Mouse (Mus musculus) forebrain, embryonic 14.5 days (tissue): ENCODE results near the gene Rhbdl1. TPM values are rescaled to one million over a fixed set of nuclear protein-coding genes. Genes with fewer than 3 reads are reported as not detected.
A peak's percentile ranks its signal among the peaks of the same experiment; 100 is the strongest.

Source experiments
- ATAC-seq: fragments of 200-750 bp; cut with Nextera tagmentation; 2 replicates; pipeline ENCODE4 v1.8.0; 2017; ENCODE audit warnings: mild to moderate bottlenecking, moderate library complexity
- DNase-seq: peaks from one replicate; pipeline ENCODE4 v3.0.0-alpha.2; 2015; ENCODE audit warnings: low spot score
- H3K27ac ChIP-seq: fragments of 300-500 bp; sonication (generic); 2 replicates; pipeline ENCODE4 v1.5.1; 2014; ENCODE audit warnings: low read depth, mild to moderate bottlenecking, control low read depth, low read length, moderate library complexity
- H3K27me3 ChIP-seq: fragments of 300-500 bp; sonication (generic); replicated peaks from 2 replicates; pipeline ENCODE4 v1.6.1; 2014; ENCODE audit warnings: low read length, control low read depth, mixed read lengths; ENCODE audit not compliant: control insufficient read depth, insufficient read depth
- H3K36me3 ChIP-seq: fragments of 300-500 bp; sonication (generic); 2 replicates; pipeline ENCODE4 v1.6.1; 2014; ENCODE audit warnings: low read length, control low read depth; ENCODE audit not compliant: control insufficient read depth, insufficient read depth
- H3K4me1 ChIP-seq: fragments of 300-500 bp; sonication (generic); 2 replicates; pipeline ENCODE4 v1.6.1; 2014; ENCODE audit warnings: antibody characterized with exemption, low read length, control low read depth; ENCODE audit not compliant: control insufficient read depth, insufficient read depth
- H3K4me2 ChIP-seq: fragments of 300-500 bp; sonication (generic); 2 replicates; pipeline ENCODE4 v1.6.1; 2014; ENCODE audit warnings: mild to moderate bottlenecking, control low read depth, low read length
- H3K4me3 ChIP-seq: fragments of 300-500 bp; sonication (generic); 2 replicates; pipeline ENCODE4 v1.5.1; 2014; ENCODE audit warnings: low read depth, low read length, control low read depth
- H3K9ac ChIP-seq: fragments of 300-500 bp; sonication (generic); 2 replicates; pipeline ENCODE4 v1.6.1; 2014; ENCODE audit warnings: mild to moderate bottlenecking, low read length, control low read depth, moderate library complexity
- H3K9me3 ChIP-seq: fragments of 300-500 bp; sonication (generic); replicated peaks from 2 replicates; pipeline ENCODE4 v1.6.1; 2016; ENCODE audit warnings: low read length, control low read depth, mixed read lengths; ENCODE audit not compliant: control insufficient read depth
- WGBS: fragments of 180-500 bp; shearing (Covaris S2); extraction: QIAGEN DNeasy Blood & Tissue Kit; methylation state at CpG from one replicate; pipeline ENCODE4 v1.1.7; 2014; 5-methylcytosine and 5-hydroxymethylcytosine counted together
- microRNA-seq: library from miRNA; unstranded; fragments of <30 nt; microRNA quantifications from one replicate; pipeline ENCODE4, GENCODE M21; 2016
- polyA plus RNA-seq: library from polyadenylated mRNA; unstranded; fragments of >200 nt; fragmentation: Nextera tagmentation; extraction: Ambion mirVana; gene quantifications from 2 replicates; pipeline ENCODE4 v1.2.1, GENCODE M21; 2014

Rhbdl1 gene
- polyA plus RNA-seq, 1 experiment from 2014 or later: 35.4 TPM

- H3K27me3 ChIP-seq: no peaks in the 10 kb centered on the region
- peaks cover 13% of the 10 kb centered on the region for H3K4me1 ChIP-seq
These were observed 50.8 kb downstream of the Rhbdl1 start, which contains the start of gene Ccdc78 for GRCm38 (mm10) chr17:25786280-25786679. Gene Ccdc78 (plus strand): TSS chr17:25786580.

GRCm38 (mm10) chr17:25785281-25785745 is 51.8 kb downstream of the Rhbdl1 start, which contains the start of gene Haghl:
Gene Haghl (minus strand): TSS chr17:25785673.
- DNase-seq (peak; percentile 98), ATAC-seq (peak; percentile 88)
- Histone ChIP-seq H3K4me2 (peak within 1 kb of the TSS; percentile 87), H3K27ac (peak within 1 kb of the TSS; percentile 81), H3K9ac (peak within 1 kb of the TSS; percentile 86), H3K27me3 (no peaks in the 10 kb centered on the region), H3K4me1 (peaks cover 11% of the 10 kb centered on the region), H3K4me3 (peak within 1 kb of the TSS; percentile 64), H3K36me3 (peaks cover 64% of the 10 kb centered on the region), H3K9me3 (no peaks in the 10 kb centered on the region)
- WGBS: under 1% methylated on average over 23 of the region's 23 CpGs

More at GRCm38 (mm10) chr17:25786280-25786679, 50.8 kb downstream of the Rhbdl1 start, which contains the start of gene Ccdc78:
- H3K27ac ChIP-seq: peak within 1 kb of the TSS; percentile 81
- DNase-seq (no peak), ATAC-seq (no peak)
- peak within 1 kb of the TSS; percentile 86 for H3K9ac ChIP-seq
- 92% methylated on average over 3 of the region's 3 CpGs for WGBS
- peak within 1 kb of the TSS; percentile 64 for H3K4me3 ChIP-seq
- peaks cover 54% of the 10 kb centered on the region for H3K36me3 ChIP-seq
- no peaks in the 10 kb centered on the region for H3K9me3 ChIP-seq
- H3K4me2 ChIP-seq: peak within 1 kb of the TSS; percentile 87

Small RNAs within 50 kb of the gene (microRNA-seq; reads per million reads assigned to microRNA genes)
- gene Mir3082: 0.40 reads per million

Other genes starting within 250 kb of the Rhbdl1 start
- 2.7 and 7.8 TPM in 2 replicates for gene Gng13, start 120.1 kb downstream of the Rhbdl1 start, polyA plus RNA-seq
- gene Chtf18, start 109.9 kb downstream of the Rhbdl1 start, polyA plus RNA-seq: 7.1 and 8.6 TPM in 2 replicates
- 26.6 and 28.9 TPM in 2 replicates for gene Rpusd1, start 109.6 kb downstream of the Rhbdl1 start, polyA plus RNA-seq
- not detected in 2 replicates for gene Mslnl, start 101.3 kb downstream of the Rhbdl1 start, polyA plus RNA-seq
- 0.14 and 0.48 TPM in 2 replicates for gene Msln, start 82.9 kb downstream of the Rhbdl1 start, polyA plus RNA-seq
- 30.2 and 32.0 TPM in 2 replicates for gene Narfl, start 63.5 kb downstream of the Rhbdl1 start, polyA plus RNA-seq
- 106 and 130 TPM in 2 replicates for gene Haghl, start 51.6 kb downstream of the Rhbdl1 start, polyA plus RNA-seq
- 0.14 TPM in 1 of 2 replicates, not detected in the other for gene Ccdc78, start 50.7 kb downstream of the Rhbdl1 start, polyA plus RNA-seq
- gene Fam173a, start 44.4 kb downstream of the Rhbdl1 start, polyA plus RNA-seq: 72.6 and 82.3 TPM in 2 replicates
- gene AC134908.4, start 41.6 kb downstream of the Rhbdl1 start, polyA plus RNA-seq: 0.57 and 0.88 TPM in 2 replicates
- 8.4 and 9.8 TPM in 2 replicates for gene Metrn, start 40.2 kb downstream of the Rhbdl1 start, polyA plus RNA-seq
- gene Fbxl16, start 28.2 kb downstream of the Rhbdl1 start, polyA plus RNA-seq: 14.0 and 17.6 TPM in 2 replicates
- 33.3 and 37.4 TPM in 2 replicates for gene Wdr24, start 13.7 kb downstream of the Rhbdl1 start, polyA plus RNA-seq
- gene Jmjd8, start 8.4 kb downstream of the Rhbdl1 start, polyA plus RNA-seq: 56.6 and 56.9 TPM in 2 replicates
- gene Stub1, start 3.9 kb downstream of the Rhbdl1 start, polyA plus RNA-seq: 315 and 322 TPM in 2 replicates
- 5.1 and 6.2 TPM in 2 replicates for gene Gm20683, start 4.5 kb upstream of the Rhbdl1 start, polyA plus RNA-seq
- 9.6 and 11.3 TPM in 2 replicates for gene Rhot2, start 7.6 kb upstream of the Rhbdl1 start, polyA plus RNA-seq
- gene Wdr90, start 24.2 kb upstream of the Rhbdl1 start, polyA plus RNA-seq: 11.6 and 12.2 TPM in 2 replicates
- gene Mcrip2, start 31.5 kb upstream of the Rhbdl1 start, polyA plus RNA-seq: 15.9 and 17.0 TPM in 2 replicates
- gene Mettl26, start 37.8 kb upstream of the Rhbdl1 start, polyA plus RNA-seq: 60.5 and 66.0 TPM in 2 replicates
- gene Wfikkn1, start 43.6 kb upstream of the Rhbdl1 start, polyA plus RNA-seq: 0.36 and 0.47 TPM in 2 replicates
- gene Rab40c, start 82.4 kb upstream of the Rhbdl1 start, polyA plus RNA-seq: 31.6 and 33.3 TPM in 2 replicates
- 49.5 and 52.6 TPM in 2 replicates for gene Pigq, start 107.6 kb upstream of the Rhbdl1 start, polyA plus RNA-seq
- gene Nhlrc4, start 107.7 kb upstream of the Rhbdl1 start, polyA plus RNA-seq: not detected in 2 replicates
- gene A930017K11Rik, start 115.3 kb upstream of the Rhbdl1 start, polyA plus RNA-seq: 0.18 TPM in 1 of 2 replicates, not detected in the other
- 17.0 and 20.3 TPM in 2 replicates for gene Capn15, start 148.5 kb upstream of the Rhbdl1 start, polyA plus RNA-seq
- 15.2 and 20.5 TPM in 2 replicates for gene Rab11fip3, start 232.3 kb upstream of the Rhbdl1 start, polyA plus RNA-seq